Mouse (Mus musculus): ENCODE measurements at regions not wholly inside any gene's neighbourhood (a gene's known extent, or its start where the extent isn't known, plus 50 kb on each side); places are given as distances from the start of the nearest gene placed in this dataset.
A peak's percentile ranks its signal among the peaks of the same experiment; 100 is the strongest.

DNA sequence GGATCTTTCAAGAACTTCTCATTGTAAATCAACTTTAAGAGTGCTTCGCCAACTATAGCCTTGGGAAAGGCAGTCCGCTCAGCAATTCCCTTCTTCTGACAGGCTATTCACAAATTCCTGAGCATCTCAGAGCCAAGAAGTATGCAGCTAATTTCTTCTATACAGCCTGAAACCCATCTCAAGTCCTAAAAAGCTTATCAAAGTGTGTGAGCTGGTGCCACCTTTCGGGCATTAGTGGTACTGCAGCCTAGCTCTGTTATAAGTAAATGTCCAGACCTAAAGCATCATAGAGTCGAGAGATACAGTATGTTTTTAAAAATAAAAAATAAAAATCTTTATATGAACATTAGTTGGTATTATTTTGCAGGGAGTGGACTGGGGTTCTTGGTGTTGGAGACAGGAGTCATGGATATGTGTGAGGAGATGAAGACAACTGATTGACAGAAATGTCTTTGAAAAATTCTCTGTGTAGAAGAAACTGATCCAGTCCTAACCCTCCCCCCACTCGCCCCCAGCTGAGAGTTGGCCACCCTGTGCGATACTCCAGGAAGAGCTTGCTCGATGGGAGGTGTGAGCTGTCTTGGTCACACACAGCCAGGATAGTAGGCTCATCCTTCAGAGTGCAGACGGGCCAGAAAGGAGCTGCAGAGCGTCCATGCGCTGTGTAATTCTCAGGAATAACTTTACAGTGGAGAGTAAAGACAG is 56.4 kb downstream of the Bod1 start:
- no peaks in the 10 kb centered on the region for H3K27me3 ChIP-seq (replicated peaks; ENCODE audit: control insufficient read depth, insufficient read depth, low read length)
- 59% methylated on average over 10 of the region's 10 CpGs for WGBS
- no peak overlapping the region for H3K4me2 ChIP-seq (ENCODE audit: low read length)

DNA sequence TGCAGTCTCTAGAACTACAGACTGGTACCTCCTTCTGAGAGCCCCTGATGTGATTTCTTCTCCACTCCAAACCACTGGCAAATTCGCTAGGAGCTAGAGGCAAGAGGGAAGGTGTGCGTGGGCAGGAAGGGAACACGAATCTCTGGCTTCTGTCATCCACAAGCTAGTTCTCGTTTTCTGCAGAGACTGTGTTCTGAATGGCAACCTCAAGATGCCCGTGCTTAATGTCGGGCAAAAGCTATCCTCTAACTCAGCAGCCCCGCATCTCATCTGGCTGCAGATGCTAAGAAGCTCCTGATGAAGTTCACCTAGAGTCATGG is 57.3 kb downstream of the Bod1 start:
- Histone ChIP-seq H3K9ac (ENCODE audit: low read length) (no peak overlapping the region), H3K9me3 (ENCODE audit: control insufficient read depth, low read length) (no peaks in the 10 kb centered on the region), H3K4me2 (ENCODE audit: low read length) (no peak overlapping the region), H3K4me3 (ENCODE audit: low read depth, low read length) (no peak overlapping the region), H3K27ac (ENCODE audit: low read depth) (no peak overlapping the region), H3K4me1 (replicated peaks; ENCODE audit: control insufficient read depth, insufficient read depth, low read length) (no peaks in the 10 kb centered on the region), H3K36me3 (ENCODE audit: control insufficient read depth, insufficient read depth, low read length) (no peaks in the 10 kb centered on the region), H3K27me3 (replicated peaks; ENCODE audit: control insufficient read depth, insufficient read depth, low read length) (no peaks in the 10 kb centered on the region)
- DNase-seq (ENCODE audit: low spot score), result no peak
- 78% methylated on average over 7 of the region's 7 CpGs for WGBS
- ATAC-seq (replicated peaks; ENCODE audit: low FRiP score, low TSS enrichment, low read depth), result no peak

More for the DNA sequence above, 56.4 kb downstream of the Bod1 start:
- Histone ChIP-seq H3K9me3 (ENCODE audit: control insufficient read depth, low read length) (no peaks in the 10 kb centered on the region), H3K4me3 (ENCODE audit: low read depth, low read length) (no peak overlapping the region), H3K9ac (ENCODE audit: low read length) (no peak overlapping the region), H3K36me3 (ENCODE audit: control insufficient read depth, insufficient read depth, low read length) (no peaks in the 10 kb centered on the region), H3K4me1 (replicated peaks; ENCODE audit: control insufficient read depth, insufficient read depth, low read length) (no peaks in the 10 kb centered on the region), H3K27ac (ENCODE audit: low read depth) (no peak overlapping the region)
- ATAC-seq (replicated peaks; ENCODE audit: low FRiP score, low TSS enrichment, low read depth), result 0 out of 2 replicates have a peak, but pooled peaks have one; percentile 32
- peak; percentile 85 for DNase-seq (ENCODE audit: low spot score)

DNA sequence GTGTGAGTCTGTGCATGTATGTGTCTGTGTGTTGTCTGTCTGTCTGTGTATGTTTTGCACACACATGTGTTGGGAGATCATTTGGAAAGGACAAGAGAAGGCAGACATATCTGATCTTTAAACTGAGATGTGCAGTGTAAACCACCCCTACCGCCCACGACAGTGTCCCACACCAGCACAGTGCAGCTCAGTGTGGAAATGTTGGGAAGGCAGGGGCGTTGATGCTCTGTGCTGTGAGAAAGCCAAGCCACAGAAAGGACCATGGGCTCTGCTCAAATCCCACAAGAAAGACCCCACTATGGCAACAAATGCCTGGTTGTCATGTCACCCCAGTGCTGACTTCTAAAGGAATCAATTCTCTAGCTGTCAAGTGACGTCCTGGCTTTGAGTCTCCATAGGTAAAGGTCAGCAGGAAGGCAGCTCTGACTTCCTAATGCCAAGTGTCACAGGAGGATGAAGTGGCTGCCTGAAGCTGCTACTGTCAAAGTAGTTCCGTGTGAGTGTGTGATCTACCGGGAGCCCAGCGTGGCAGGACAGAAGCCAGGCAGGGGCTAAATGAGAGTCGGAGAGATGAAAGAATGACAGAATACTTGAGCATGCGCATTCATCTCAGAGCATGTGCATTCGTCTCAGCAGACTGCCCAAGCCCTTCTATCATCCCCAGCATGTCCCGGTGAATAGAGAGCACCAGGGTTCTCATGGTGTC is 57.8 kb downstream of the Bod1 start:
- H3K9me3 ChIP-seq (ENCODE audit: control insufficient read depth, low read length), result no peaks in the 10 kb centered on the region
- no peaks in the 10 kb centered on the region for H3K27me3 ChIP-seq (replicated peaks; ENCODE audit: control insufficient read depth, insufficient read depth, low read length)
- WGBS, result 71% methylated on average over 11 of the region's 11 CpGs

GRCm38 (mm10) chr11:31608458-31608857 is 63.2 kb downstream of the Bod1 start:
- Histone ChIP-seq H3K4me3 (ENCODE audit: low read depth, low read length) (no peak overlapping the region), H3K4me2 (ENCODE audit: low read length) (no peak overlapping the region), H3K27me3 (replicated peaks; ENCODE audit: control insufficient read depth, insufficient read depth, low read length) (no peaks in the 10 kb centered on the region), H3K9me3 (ENCODE audit: control insufficient read depth, low read length) (no peaks in the 10 kb centered on the region), H3K4me1 (replicated peaks; ENCODE audit: control insufficient read depth, insufficient read depth, low read length) (no peaks in the 10 kb centered on the region), H3K9ac (ENCODE audit: low read length) (no peak overlapping the region), H3K27ac (ENCODE audit: low read depth) (no peak overlapping the region), H3K36me3 (ENCODE audit: control insufficient read depth, insufficient read depth, low read length) (no peaks in the 10 kb centered on the region)
- DNase-seq (ENCODE audit: low spot score) (no peak), ATAC-seq (replicated peaks; ENCODE audit: low FRiP score, low TSS enrichment, low read depth) (no peak)
- 78% methylated on average over 4 of the region's 4 CpGs for WGBS

More for the DNA sequence above, 57.8 kb downstream of the Bod1 start:
- DNase-seq (ENCODE audit: low spot score), result no peak
- no peak overlapping the region for H3K4me2 ChIP-seq (ENCODE audit: low read length)
- no peak overlapping the region for H3K27ac ChIP-seq (ENCODE audit: low read depth)
- no peaks in the 10 kb centered on the region for H3K4me1 ChIP-seq (replicated peaks; ENCODE audit: control insufficient read depth, insufficient read depth, low read length)
- no peak overlapping the region for H3K9ac ChIP-seq (ENCODE audit: low read length)
- H3K4me3 ChIP-seq (ENCODE audit: low read depth, low read length), result no peak overlapping the region
- no peak for ATAC-seq (replicated peaks; ENCODE audit: low FRiP score, low TSS enrichment, low read depth)
- no peaks in the 10 kb centered on the region for H3K36me3 ChIP-seq (ENCODE audit: control insufficient read depth, insufficient read depth, low read length)

DNA sequence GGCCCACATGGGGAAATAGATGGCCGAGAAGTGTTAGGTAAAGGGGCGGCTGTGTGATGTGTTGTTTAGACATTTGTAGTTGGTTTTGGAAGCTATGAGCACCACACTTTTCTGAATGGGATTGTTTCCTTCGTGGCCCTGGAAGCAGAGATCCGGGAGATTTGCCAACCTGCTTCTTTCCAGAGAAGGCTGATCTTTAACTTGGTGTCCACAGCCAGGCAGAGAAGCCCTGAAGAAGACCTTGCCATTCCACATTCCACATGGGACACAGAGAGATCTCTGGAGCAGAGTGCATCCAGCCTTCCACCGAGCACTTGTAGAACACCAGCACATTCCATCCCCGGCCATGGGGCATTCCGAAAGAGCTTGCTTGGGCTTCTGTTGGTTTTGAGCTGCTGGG is 70.2 kb downstream of the Bod1 start:
- 87% methylated on average over 7 of the region's 7 CpGs for WGBS
- Histone ChIP-seq H3K4me1 (replicated peaks; ENCODE audit: control insufficient read depth, insufficient read depth, low read length) (no peaks in the 10 kb centered on the region), H3K9me3 (ENCODE audit: control insufficient read depth, low read length) (no peaks in the 10 kb centered on the region), H3K4me3 (ENCODE audit: low read depth, low read length) (no peak overlapping the region), H3K36me3 (ENCODE audit: control insufficient read depth, insufficient read depth, low read length) (no peaks in the 10 kb centered on the region), H3K4me2 (ENCODE audit: low read length) (no peak overlapping the region), H3K9ac (ENCODE audit: low read length) (no peak overlapping the region), H3K27ac (ENCODE audit: low read depth) (no peak overlapping the region), H3K27me3 (replicated peaks; ENCODE audit: control insufficient read depth, insufficient read depth, low read length) (no peaks in the 10 kb centered on the region)
- ATAC-seq (replicated peaks; ENCODE audit: low FRiP score, low TSS enrichment, low read depth) (no peak), DNase-seq (ENCODE audit: low spot score) (no peak)

- Histone ChIP-seq H3K9ac (ENCODE audit: low read length) (no peak overlapping the region), H3K4me3 (ENCODE audit: low read depth, low read length) (no peak overlapping the region), H3K36me3 (ENCODE audit: control insufficient read depth, insufficient read depth, low read length) (no peaks in the 10 kb centered on the region), H3K9me3 (ENCODE audit: control insufficient read depth, low read length) (no peaks in the 10 kb centered on the region), H3K27me3 (replicated peaks; ENCODE audit: control insufficient read depth, insufficient read depth, low read length) (no peaks in the 10 kb centered on the region), H3K27ac (ENCODE audit: low read depth) (no peak overlapping the region), H3K4me2 (ENCODE audit: low read length) (no peak overlapping the region), H3K4me1 (replicated peaks; ENCODE audit: control insufficient read depth, insufficient read depth, low read length) (peaks cover 4% of the 10 kb centered on the region; the same call in 1 of the 2 replicates)
- DNase-seq (ENCODE audit: low spot score), result no peak
- no peak for ATAC-seq (replicated peaks; ENCODE audit: low FRiP score, low TSS enrichment, low read depth)
- WGBS, result 74% methylated on average over 2 of the region's 2 CpGs
Measured at GRCm38 (mm10) chr11:31593604-31594003, 78.1 kb downstream of the Bod1 start.

DNA sequence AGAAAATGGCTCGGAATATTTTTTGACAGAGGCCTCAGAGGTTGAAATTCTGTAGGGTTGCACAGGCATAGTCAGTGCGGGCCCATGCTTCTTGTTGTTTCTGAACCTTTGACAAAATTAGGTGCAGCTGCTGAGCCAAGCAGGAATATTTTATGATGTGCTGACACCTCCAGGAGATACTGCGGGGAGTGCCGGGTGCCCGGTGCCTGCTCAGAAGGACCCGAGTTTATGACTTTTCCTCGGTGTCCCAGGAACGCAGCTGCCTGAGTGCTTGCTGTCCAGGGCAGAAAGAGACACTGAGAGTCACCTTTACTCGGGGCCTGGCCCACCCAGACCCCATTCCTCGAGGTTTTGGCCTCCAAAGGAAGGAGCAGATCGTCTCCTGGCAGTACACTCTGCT is 79.6 kb downstream of the Bod1 start:
- DNase-seq (ENCODE audit: low spot score) (no peak), ATAC-seq (replicated peaks; ENCODE audit: low FRiP score, low TSS enrichment, low read depth) (no peak)
- Histone ChIP-seq H3K4me2 (ENCODE audit: low read length) (no peak overlapping the region), H3K4me1 (replicated peaks; ENCODE audit: control insufficient read depth, insufficient read depth, low read length) (peaks cover 4% of the 10 kb centered on the region; the same call in 1 of the 2 replicates), H3K27ac (ENCODE audit: low read depth) (0 out of 2 replicates have a peak overlapping the region, but pooled peaks have one; percentile 54), H3K27me3 (replicated peaks; ENCODE audit: control insufficient read depth, insufficient read depth, low read length) (no peaks in the 10 kb centered on the region), H3K36me3 (ENCODE audit: control insufficient read depth, insufficient read depth, low read length) (no peaks in the 10 kb centered on the region), H3K4me3 (ENCODE audit: low read depth, low read length) (no peak overlapping the region), H3K9me3 (ENCODE audit: control insufficient read depth, low read length) (no peaks in the 10 kb centered on the region), H3K9ac (ENCODE audit: low read length) (no peak overlapping the region)
- WGBS, result 74% methylated on average over 11 of the region's 11 CpGs

DNA sequence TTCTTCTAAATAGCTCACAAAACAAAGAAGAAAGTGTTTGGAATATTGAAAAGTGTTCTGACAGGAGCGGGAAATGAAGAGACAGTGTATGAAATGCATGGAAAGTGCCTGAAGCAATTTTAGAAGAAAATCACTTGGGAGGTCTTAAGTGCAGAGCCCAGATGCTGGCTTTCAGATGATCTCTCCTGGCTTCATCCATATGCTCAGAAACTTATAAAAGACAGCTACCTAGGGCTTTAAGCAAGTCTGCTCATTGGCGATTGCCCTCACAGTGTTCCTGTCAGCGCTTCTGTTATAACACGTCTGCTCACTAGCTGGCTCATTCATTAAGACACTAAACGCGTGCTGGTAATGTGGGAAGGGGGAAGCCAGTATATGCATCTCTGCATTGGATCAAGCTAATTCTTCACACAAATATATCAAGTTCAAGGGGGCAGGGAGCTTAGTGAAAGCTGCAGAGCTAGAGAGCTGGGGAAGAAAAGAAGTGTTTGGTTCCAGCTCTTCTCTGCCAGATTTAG is 80.6 kb downstream of the Bod1 start:
- peak overlapping the region; percentile 54 for H3K27ac ChIP-seq (ENCODE audit: low read depth)
- H3K36me3 ChIP-seq (ENCODE audit: control insufficient read depth, insufficient read depth, low read length), result no peaks in the 10 kb centered on the region
- ATAC-seq (replicated peaks; ENCODE audit: low FRiP score, low TSS enrichment, low read depth) (no peak), DNase-seq (ENCODE audit: low spot score) (peak; percentile 49)
- peaks cover 4% of the 10 kb centered on the region; the same call in 1 of the 2 replicates for H3K4me1 ChIP-seq (replicated peaks; ENCODE audit: control insufficient read depth, insufficient read depth, low read length)
- no peak overlapping the region for H3K4me2 ChIP-seq (ENCODE audit: low read length)
- 42% methylated on average over 6 of the region's 6 CpGs for WGBS
- H3K9me3 ChIP-seq (ENCODE audit: control insufficient read depth, low read length), result no peaks in the 10 kb centered on the region
- no peak overlapping the region for H3K4me3 ChIP-seq (ENCODE audit: low read depth, low read length)
- H3K9ac ChIP-seq (ENCODE audit: low read length), result no peak overlapping the region
- H3K27me3 ChIP-seq (replicated peaks; ENCODE audit: control insufficient read depth, insufficient read depth, low read length), result no peaks in the 10 kb centered on the region

Data from intestine, embryonic 14.5 days (tissue).